Mouse (Mus musculus): Measurements from ENCODE around the gene Mphosph9. TPM values are rescaled to one million over a fixed set of nuclear protein-coding genes. Genes with fewer than 3 reads are reported as not detected.
"Not testable (repeated sequence)": the region's sequence is repeated elsewhere in the genome, so short reads cannot be mapped to it uniquely, and the experiment has no call there.

Mphosph9 gene
- total RNA-seq, 2 experiments from 2014 or later = 7.7 to 9.7 TPM

DNA sequence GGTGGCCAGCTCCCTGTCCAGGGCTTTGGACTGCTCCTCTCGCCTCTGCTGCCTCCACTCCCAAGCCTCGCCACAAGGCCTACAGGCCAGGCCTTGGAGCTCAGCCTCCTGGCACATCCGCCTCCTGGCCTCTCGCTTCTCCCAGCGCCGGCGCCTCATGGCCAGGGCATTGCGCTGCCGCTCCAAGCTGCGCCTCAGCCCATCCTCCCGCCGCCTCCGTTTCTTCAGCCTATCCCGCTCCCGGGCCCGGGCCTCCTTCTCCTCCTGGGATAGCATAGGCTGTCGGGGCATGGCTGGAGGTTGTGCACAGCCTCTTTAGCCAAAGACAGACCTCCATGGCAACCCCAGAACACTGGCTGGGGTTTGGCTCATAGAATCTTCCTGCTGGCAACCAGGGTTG, 21.4 kb upstream of the Mphosph9 start:
- DNase-seq (ENCODE audit: low spot score in 2 of 2) = no peak

DNA sequence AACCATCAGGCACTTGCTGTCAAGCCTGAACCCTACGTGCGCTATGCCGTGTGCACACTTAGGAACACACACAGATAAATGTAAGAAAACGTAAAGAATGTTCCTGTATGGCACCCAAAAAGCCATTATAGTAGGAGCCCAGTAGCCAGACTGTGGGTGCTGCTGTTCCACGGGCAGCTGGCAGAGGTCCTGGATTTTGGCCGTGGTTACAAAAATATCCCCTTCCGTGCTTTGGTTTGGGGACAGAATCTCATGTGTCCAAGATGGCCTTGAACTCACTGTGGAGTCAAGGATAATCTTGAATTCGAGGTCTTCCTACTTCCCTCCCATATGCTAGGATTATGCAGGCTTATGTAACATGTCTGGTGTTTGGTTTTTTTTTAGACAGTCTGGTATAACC, 15.1 kb upstream of the Mphosph9 start:
- no peak for DNase-seq (ENCODE audit: low spot score in 2 of 2)

DNA sequence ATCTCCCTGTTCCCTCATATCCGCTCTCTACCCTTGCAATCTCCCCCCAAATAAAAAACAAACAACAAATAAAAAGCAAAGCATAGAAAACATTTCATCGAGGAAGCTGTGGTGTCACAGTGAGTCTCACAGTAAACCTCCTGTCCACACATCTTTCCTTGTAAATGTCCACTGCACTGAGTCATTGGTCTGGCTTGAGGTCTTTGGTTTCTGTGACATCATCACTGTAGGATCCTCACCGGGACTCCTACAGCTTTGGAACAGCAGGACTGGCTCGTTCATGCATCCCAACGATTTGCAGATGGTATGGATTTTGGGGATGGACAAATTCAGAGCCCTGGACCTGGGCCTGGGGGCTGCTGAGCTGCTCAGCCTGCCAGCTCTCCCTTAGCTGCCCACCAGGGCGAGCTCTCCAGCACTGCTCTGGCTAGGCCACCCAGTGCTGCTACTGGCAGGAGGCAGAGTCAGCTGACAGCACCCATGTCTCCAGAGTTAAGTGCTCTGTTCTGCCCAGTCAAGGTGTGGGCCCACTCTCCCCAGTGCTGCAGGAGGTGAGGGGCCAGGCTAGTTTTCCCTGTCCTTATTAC, 14.1 kb upstream of the Mphosph9 start:
- not testable (repeated sequence) for DNase-seq (ENCODE audit: low spot score in 2 of 2)

- no peak for DNase-seq (ENCODE audit: low spot score in 2 of 2)
Measured at GRCm38 (mm10) chr5:124338791-124339190, 11.0 kb upstream of the Mphosph9 start.

GRCm38 (mm10) chr5:124337909-124338308, 10.1 kb upstream of the Mphosph9 start:
- no peak for DNase-seq (ENCODE audit: low spot score in 2 of 2)

GRCm38 (mm10) chr5:124337103-124337502, 9.3 kb upstream of the Mphosph9 start:
- DNase-seq (ENCODE audit: low spot score in 2 of 2) = no peak

DNA sequence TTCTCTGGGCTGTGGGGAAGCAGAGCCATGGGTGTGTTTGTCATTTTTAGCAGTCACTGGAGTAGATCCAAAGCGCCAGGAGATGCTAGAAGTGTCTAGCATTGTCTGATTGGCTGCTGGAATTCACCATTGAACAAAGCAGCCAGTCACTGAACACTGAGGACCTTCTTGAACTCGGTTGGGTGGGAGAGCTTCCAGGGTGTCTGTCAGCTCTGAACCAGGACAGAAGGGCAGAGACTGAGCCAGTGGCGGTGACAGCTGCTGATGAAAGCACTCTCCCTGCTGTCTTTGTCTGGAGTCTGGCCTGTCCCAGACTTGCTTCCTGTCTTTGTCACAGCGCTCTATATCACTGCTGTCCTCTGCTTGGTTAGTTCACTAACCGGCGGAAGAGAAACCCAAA, 6.6 kb upstream of the Mphosph9 start:
- peak in 1 of 2 experiments; percentile 40 for DNase-seq (ENCODE audit: low spot score in 2 of 2)

- DNase-seq (ENCODE audit: low spot score in 2 of 2) = no peak
Measured at GRCm38 (mm10) chr5:124330086-124330485, 2.3 kb upstream of the Mphosph9 start.

GRCm38 (mm10) chr5:124326829-124327228, 943 bp downstream of the Mphosph9 start:
- no peak for DNase-seq (ENCODE audit: low spot score in 2 of 2)

GRCm38 (mm10) chr5:124317648-124318047, 10.1 kb downstream of the Mphosph9 start:
- DNase-seq (ENCODE audit: low spot score in 2 of 2) = no peak

DNA sequence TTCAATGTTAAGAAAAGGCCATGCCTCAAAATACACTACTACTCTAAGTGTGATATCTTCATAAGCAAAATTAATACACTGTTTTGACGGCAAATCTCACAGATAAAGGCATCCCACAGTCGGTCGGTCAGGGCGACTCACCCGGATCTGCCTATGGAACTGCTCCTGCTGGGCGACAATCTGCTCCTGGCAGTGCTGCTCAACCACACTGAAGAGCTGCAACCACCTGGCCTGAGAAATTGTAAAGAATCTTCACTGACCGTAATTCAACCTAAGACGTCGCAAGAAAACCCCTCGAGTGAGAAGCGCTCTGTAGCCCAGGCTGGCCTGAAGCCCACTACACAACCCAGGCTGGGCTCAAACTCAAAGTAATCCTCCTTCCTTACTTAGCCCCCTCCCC, 11.8 kb downstream of the Mphosph9 start:
- DNase-seq (ENCODE audit: low spot score in 2 of 2) = no peak

DNA sequence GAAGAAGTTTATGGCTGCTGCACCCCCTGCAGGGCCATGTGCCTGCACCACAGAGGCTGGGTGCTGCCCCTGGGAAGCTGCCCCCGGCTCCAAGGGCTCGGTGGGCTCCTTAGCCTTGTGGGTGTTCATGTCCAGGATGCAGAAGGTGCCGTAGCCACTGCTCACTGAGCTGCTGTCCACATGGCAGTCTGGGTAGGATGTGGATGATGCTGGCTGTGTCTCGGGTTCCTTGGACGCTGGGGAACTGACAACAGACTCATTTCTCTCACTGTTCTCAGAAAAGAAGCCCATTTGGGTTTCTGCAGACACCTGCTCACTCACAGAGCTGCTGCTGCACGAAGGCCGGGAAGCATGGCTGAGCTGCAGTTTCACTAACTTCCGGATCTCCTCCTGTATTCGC, 12.3 kb downstream of the Mphosph9 start:
- DNase-seq (ENCODE audit: low spot score in 2 of 2) = no peak

DNA sequence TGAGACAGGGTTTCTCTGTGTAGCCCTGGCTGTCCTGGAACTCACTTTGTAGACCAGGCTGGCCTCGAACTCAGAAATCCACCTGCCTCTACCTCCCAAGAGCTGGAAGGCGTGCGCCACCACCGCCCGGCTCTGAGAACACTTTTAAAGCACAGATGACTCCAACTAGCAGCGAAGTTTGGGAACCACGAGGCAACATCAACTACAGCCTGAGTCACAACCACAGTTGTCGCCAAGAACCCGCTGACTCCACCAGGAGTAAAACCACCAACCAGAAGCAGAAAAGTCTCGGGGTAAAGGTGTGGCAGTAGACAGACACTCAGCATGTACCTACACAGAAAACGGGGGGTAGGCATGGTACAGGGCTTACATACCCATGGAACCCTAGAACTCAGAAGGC, 17.7 kb downstream of the Mphosph9 start:
- no peak for DNase-seq (ENCODE audit: low spot score in 2 of 2)

- DNase-seq (ENCODE audit: low spot score in 2 of 2) = no peak
Measured at GRCm38 (mm10) chr5:124309155-124309554, 18.6 kb downstream of the Mphosph9 start.

DNA sequence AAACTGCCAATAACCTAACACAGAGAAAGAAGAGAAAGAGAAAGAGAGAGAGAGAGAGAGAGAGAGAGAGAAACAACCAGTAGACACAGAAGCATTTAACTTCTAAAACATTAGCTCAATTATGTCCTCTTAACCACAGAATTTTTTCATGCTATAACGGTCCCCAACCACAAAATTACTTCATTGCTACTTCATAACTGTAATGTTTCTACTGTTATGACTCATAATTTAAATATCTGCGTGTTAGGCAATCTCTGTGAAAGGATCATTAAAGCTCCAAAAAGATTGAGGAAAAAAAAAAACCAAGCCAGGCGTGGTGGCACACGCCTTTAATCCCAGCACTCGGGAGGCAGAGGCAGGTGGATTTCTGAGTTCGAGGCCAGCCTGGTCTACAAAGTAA, 24.9 kb downstream of the Mphosph9 start:
- not testable (repeated sequence) for DNase-seq (ENCODE audit: low spot score in 2 of 2)

- DNase-seq (ENCODE audit: low spot score in 2 of 2) = no peak
Measured at GRCm38 (mm10) chr5:124300132-124300531, 27.6 kb downstream of the Mphosph9 start.

- DNase-seq (ENCODE audit: low spot score in 2 of 2) = not testable (repeated sequence)
Measured at GRCm38 (mm10) chr5:124299307-124299706, 28.5 kb downstream of the Mphosph9 start.

- DNase-seq (ENCODE audit: low spot score in 2 of 2) = no peak
Measured at GRCm38 (mm10) chr5:124296475-124296874, 31.3 kb downstream of the Mphosph9 start.

- DNase-seq (ENCODE audit: low spot score in 2 of 2) = no peak
Measured at GRCm38 (mm10) chr5:124293967-124294366, 33.8 kb downstream of the Mphosph9 start.

GRCm38 (mm10) chr5:124290216-124290615, 37.6 kb downstream of the Mphosph9 start:
- no peak for DNase-seq (ENCODE audit: low spot score in 2 of 2)

GRCm38 (mm10) chr5:124287616-124288247, 40.0 kb downstream of the Mphosph9 start:
- no peak for DNase-seq (ENCODE audit: low spot score in 2 of 2)

DNA sequence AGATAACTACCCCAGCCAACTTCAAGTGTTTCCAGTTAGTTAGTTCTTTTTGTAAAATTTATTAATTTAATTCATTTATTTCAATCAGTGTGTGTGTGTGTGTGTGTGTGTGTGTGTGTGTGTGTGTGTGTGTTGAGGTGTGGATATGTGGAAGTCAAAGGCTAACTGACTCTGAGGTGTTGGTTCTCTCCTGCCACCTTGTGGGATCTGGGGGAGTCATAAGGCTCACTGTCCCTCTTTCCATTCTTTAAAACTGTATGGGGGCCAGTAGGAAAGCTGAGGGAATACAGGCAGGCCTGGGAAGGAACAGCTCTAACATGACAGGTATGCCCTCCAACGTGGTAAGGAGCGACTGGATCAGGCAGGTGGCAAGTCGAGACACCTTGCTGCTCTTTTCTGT, 43.4 kb downstream of the Mphosph9 start:
- no peak for DNase-seq (ENCODE audit: low spot score in 2 of 2)

- no peak for DNase-seq (ENCODE audit: low spot score in 2 of 2)
Measured at GRCm38 (mm10) chr5:124282854-124283253, 44.9 kb downstream of the Mphosph9 start.

Measured in gastrocnemius, postnatal 4 days (tissue).